Mouse (Mus musculus) MEL (cell line): ENCODE data around the gene Bcl7c.

Experiments
- CTCF ChIP-seq, 3 experiments: IDR thresholded peaks in 2 of 3; conservative IDR thresholded peaks in 1 of 3; 2 replicates each; pipeline ENCODE4 v1.5.1; 2011 to 2012; ENCODE audit warnings: low read length in 3 of 3, low read depth in 2 of 3, mild to moderate bottlenecking in 2 of 3, improper control_type of control experiment in 1 of 3, inconsistent platforms in 1 of 3, mixed read lengths in 1 of 3, moderate library complexity in 1 of 3; ENCODE audit not compliant: control insufficient read depth in 1 of 3, insufficient read depth in 1 of 3, poor library complexity in 1 of 3, severe bottlenecking in 1 of 3
- ELF1 ChIP-seq: IDR thresholded peaks from 2 replicates; pipeline ENCODE4 v1.6.1; 2014; ENCODE audit warnings: low read depth, mild to moderate bottlenecking, inconsistent platforms, low read length, improper control_type of control experiment, moderate library complexity
- GABPA ChIP-seq: IDR thresholded peaks from 2 replicates; pipeline ENCODE4 v1.6.1; 2012; ENCODE audit warnings: low read depth, mild to moderate bottlenecking, inconsistent platforms, low read length, improper control_type of control experiment, moderate library complexity
- MAFK ChIP-seq: IDR thresholded peaks from 2 replicates; pipeline ENCODE4 v1.6.1; 2011; ENCODE audit warnings: low read depth, mild to moderate bottlenecking, low read length, improper control_type of control experiment, borderline replicate concordance
- MAX ChIP-seq: IDR thresholded peaks from 2 replicates; pipeline ENCODE4 v1.6.1; 2011; ENCODE audit warnings: low read length, improper control_type of control experiment
- MXI1 ChIP-seq: IDR thresholded peaks from 2 replicates; pipeline ENCODE4 v1.6.1; 2011; ENCODE audit warnings: mild to moderate bottlenecking, low read depth, low read length, improper control_type of control experiment
- SMC3 ChIP-seq: IDR thresholded peaks from 2 replicates; pipeline ENCODE4 v1.6.1; 2011; ENCODE audit warnings: low read depth, low read length, improper control_type of control experiment
- USF1 ChIP-seq: IDR thresholded peaks from 2 replicates; pipeline ENCODE4 v1.6.1; 2014; ENCODE audit warnings: low read depth, mild to moderate bottlenecking, inconsistent platforms, low read length, improper control_type of control experiment, moderate library complexity

- TF ChIP-seq GABPA (no peak), CTCF (IDR thresholded peaks at IDR 0.05 in 2 of 3, conservative IDR thresholded peaks at IDR 0.05 in 1 of 3; ENCODE audit: control insufficient read depth in 1 of 3, insufficient read depth in 1 of 3, low read depth in 2 of 3, low read length in 3 of 3, poor library complexity in 1 of 3, severe bottlenecking in 1 of 3) (peak; percentile 88 to 94 (median 92)), MAFK (no peak), SMC3 (peak; percentile 85), MXI1 (no peak), MAX (no peak), USF1 (no peak), ELF1 (no peak)
These were observed 33.8 kb downstream of the Bcl7c start for GRCm38 (mm10) chr7:127674977-127675376.
